Mouse (Mus musculus): Measurements from ENCODE around the gene Sh3pxd2b.

- TF ChIP-seq POLR2A (IDR thresholded peaks at IDR 0.05; ENCODE audit: control insufficient read depth, low read depth, low read length) (no peak), CTCF (IDR thresholded peaks at IDR 0.05; ENCODE audit: control insufficient read depth, insufficient read depth, insufficient replicate concordance, low read depth, low read length) (no peak)
Observed at GRCm38 (mm10) chr11:32316009-32316408, 31.6 kb upstream of the Sh3pxd2b start.
